Mouse (Mus musculus) limb, embryonic 15.5 days (tissue): ENCODE measurements around the gene Cfap299. TPM values are rescaled to one million over a fixed set of nuclear protein-coding genes. Genes with fewer than 3 reads are reported as not detected.

Experiments
- ATAC-seq: fragments of 200-750 bp; cut with Nextera tagmentation; 2 replicates; pipeline ENCODE4 v1.8.0; 2017; ENCODE audit warnings: low read depth, moderate TSS enrichment; ENCODE audit not compliant: insufficient number of reproducible peaks, low FRiP score, low TSS enrichment
- H3K27ac ChIP-seq: fragments of 300-500 bp; sonication (generic); 2 replicates; pipeline ENCODE4 v1.5.1; 2015; ENCODE audit warnings: moderate library complexity, mild to moderate bottlenecking, inconsistent platforms
- H3K27me3 ChIP-seq: fragments of 300-500 bp; sonication (generic); 2 replicates; pipeline ENCODE4 v1.6.1; 2015; ENCODE audit warnings: inconsistent platforms
- H3K36me3 ChIP-seq: fragments of 300-500 bp; sonication (generic); 2 replicates; pipeline ENCODE4 v1.6.1; 2015; ENCODE audit warnings: inconsistent platforms
- H3K4me1 ChIP-seq: fragments of 300-500 bp; sonication (generic); 2 replicates; pipeline ENCODE4 v1.6.1; 2015; ENCODE audit warnings: inconsistent platforms
- H3K4me2 ChIP-seq: fragments of 300-500 bp; sonication (generic); 2 replicates; pipeline ENCODE4 v1.6.1; 2015; ENCODE audit warnings: mild to moderate bottlenecking, inconsistent platforms
- H3K4me3 ChIP-seq: fragments of 300-500 bp; sonication (generic); 2 replicates; pipeline ENCODE4 v1.5.1; 2015; ENCODE audit warnings: mild to moderate bottlenecking, inconsistent platforms
- H3K9ac ChIP-seq: fragments of 300-500 bp; sonication (generic); 2 replicates; pipeline ENCODE4 v1.6.1; 2015; ENCODE audit warnings: inconsistent platforms
- H3K9me3 ChIP-seq: fragments of 300-500 bp; sonication (generic); 2 replicates; pipeline ENCODE4 v1.6.1; 2016; ENCODE audit warnings: inconsistent platforms
- WGBS: fragments of 180-500 bp; shearing (Covaris S2); methylation state at CpG from one replicate; pipeline ENCODE4 v1.1.7; 2015; 5-methylcytosine and 5-hydroxymethylcytosine counted together
- polyA plus RNA-seq: library from polyadenylated mRNA; unstranded; fragments of >200 nt; fragmentation: Nextera tagmentation; extraction: Ambion mirVana; gene quantifications from 2 replicates; pipeline ENCODE4 v1.2.1, GENCODE M21; 2015

Cfap299 gene
- polyA plus RNA-seq, 1 experiment from 2014 or later = 0.88 TPM

GRCm38 (mm10) chr5:98801495-98801894 lies 472.4 kb downstream of the Cfap299 start:
- Histone ChIP-seq H3K27me3 (no peaks in the 10 kb centered on the region), H3K36me3 (no peaks in the 10 kb centered on the region), H3K27ac (no peak overlapping the region), H3K4me3 (no peak overlapping the region), H3K4me1 (no peaks in the 10 kb centered on the region), H3K9ac (no peak overlapping the region), H3K9me3 (no peaks in the 10 kb centered on the region), H3K4me2 (no peak overlapping the region)
- ATAC-seq = no peak
- whole genome bisulfite sequencing = 73% methylated on average over 5 of the region's 5 CpGs

GRCm38 (mm10) chr5:98804761-98805160 lies 475.7 kb downstream of the Cfap299 start:
- Histone ChIP-seq H3K4me1 (no peaks in the 10 kb centered on the region), H3K9me3 (no peaks in the 10 kb centered on the region), H3K36me3 (no peaks in the 10 kb centered on the region), H3K4me3 (no peak overlapping the region), H3K4me2 (no peak overlapping the region), H3K9ac (no peak overlapping the region), H3K27me3 (no peaks in the 10 kb centered on the region), H3K27ac (no peak overlapping the region)
- ATAC-seq = no peak
- 78% methylated on average over 6 of the region's 6 CpGs for WGBS

GRCm38 (mm10) chr5:98806492-98806891 lies 477.4 kb downstream of the Cfap299 start:
- Histone ChIP-seq H3K9ac (no peak overlapping the region), H3K4me3 (no peak overlapping the region), H3K4me2 (no peak overlapping the region), H3K4me1 (no peaks in the 10 kb centered on the region), H3K9me3 (no peaks in the 10 kb centered on the region), H3K27me3 (no peaks in the 10 kb centered on the region), H3K36me3 (no peaks in the 10 kb centered on the region), H3K27ac (no peak overlapping the region)
- ATAC-seq = no peak
- 92% methylated on average over 4 of the region's 4 CpGs for WGBS

GRCm38 (mm10) chr5:98807022-98807421 lies 477.9 kb downstream of the Cfap299 start:
- H3K27me3 ChIP-seq = no peaks in the 10 kb centered on the region

GRCm38 (mm10) chr5:98807953-98808352 lies 478.8 kb downstream of the Cfap299 start:
- no peak overlapping the region for H3K4me2 ChIP-seq
- H3K4me3 ChIP-seq = no peak overlapping the region
- no peaks in the 10 kb centered on the region for H3K36me3 ChIP-seq
- no peaks in the 10 kb centered on the region for H3K4me1 ChIP-seq
- no peak overlapping the region for H3K27ac ChIP-seq
- no peaks in the 10 kb centered on the region for H3K9me3 ChIP-seq
- H3K27me3 ChIP-seq = no peaks in the 10 kb centered on the region
- no peak for ATAC-seq
- WGBS = 49% methylated on average over 9 of the region's 9 CpGs
- no peak overlapping the region for H3K9ac ChIP-seq

More at GRCm38 (mm10) chr5:98807022-98807421, 477.9 kb downstream of the Cfap299 start:
- Histone ChIP-seq H3K4me1 (no peaks in the 10 kb centered on the region), H3K4me2 (no peak overlapping the region), H3K9ac (no peak overlapping the region), H3K27ac (no peak overlapping the region), H3K9me3 (no peaks in the 10 kb centered on the region), H3K4me3 (no peak overlapping the region), H3K36me3 (no peaks in the 10 kb centered on the region)
- WGBS = 53% methylated on average over 7 of the region's 7 CpGs
- no peak for ATAC-seq

GRCm38 (mm10) chr5:98812380-98812779 lies 483.3 kb downstream of the Cfap299 start:
- Histone ChIP-seq H3K27ac (no peak overlapping the region), H3K9me3 (no peaks in the 10 kb centered on the region), H3K4me3 (no peak overlapping the region), H3K4me1 (no peaks in the 10 kb centered on the region), H3K27me3 (no peaks in the 10 kb centered on the region), H3K4me2 (no peak overlapping the region), H3K9ac (no peak overlapping the region), H3K36me3 (no peaks in the 10 kb centered on the region)
- ATAC-seq = no peak
- 100% methylated on average over 1 of the region's 1 CpGs for WGBS

GRCm38 (mm10) chr5:98815269-98815668 lies 486.2 kb downstream of the Cfap299 start:
- no peak overlapping the region for H3K27ac ChIP-seq
- no peak overlapping the region for H3K4me2 ChIP-seq
- 77% methylated on average over 1 of the region's 1 CpGs for WGBS
- no peaks in the 10 kb centered on the region for H3K36me3 ChIP-seq
- no peak overlapping the region for H3K4me3 ChIP-seq
- ATAC-seq = no peak
- H3K27me3 ChIP-seq = no peaks in the 10 kb centered on the region
- H3K9me3 ChIP-seq = no peaks in the 10 kb centered on the region
- no peak overlapping the region for H3K9ac ChIP-seq
- H3K4me1 ChIP-seq = no peaks in the 10 kb centered on the region

- Histone ChIP-seq H3K36me3 (no peaks in the 10 kb centered on the region), H3K4me1 (no peaks in the 10 kb centered on the region), H3K27me3 (no peaks in the 10 kb centered on the region), H3K27ac (no peak overlapping the region), H3K4me2 (no peak overlapping the region), H3K9me3 (no peaks in the 10 kb centered on the region), H3K9ac (no peak overlapping the region), H3K4me3 (no peak overlapping the region)
- no peak for ATAC-seq
- WGBS = 79% methylated on average over 9 of the region's 9 CpGs
These were observed 504.7 kb downstream of the Cfap299 start for GRCm38 (mm10) chr5:98833760-98834159.

- no peak overlapping the region for H3K4me2 ChIP-seq
- no peaks in the 10 kb centered on the region for H3K36me3 ChIP-seq
- no peak for ATAC-seq
- H3K27me3 ChIP-seq = no peaks in the 10 kb centered on the region
- H3K9me3 ChIP-seq = no peaks in the 10 kb centered on the region
- no peaks in the 10 kb centered on the region for H3K4me1 ChIP-seq
- no peak overlapping the region for H3K9ac ChIP-seq
- 89% methylated on average over 6 of the region's 6 CpGs for WGBS
- no peak overlapping the region for H3K27ac ChIP-seq
- H3K4me3 ChIP-seq = no peak overlapping the region
These were observed 505.2 kb downstream of the Cfap299 start for GRCm38 (mm10) chr5:98834300-98834699.

GRCm38 (mm10) chr5:98842600-98843310 lies 513.7 kb downstream of the Cfap299 start:
- Histone ChIP-seq H3K4me1 (no peaks in the 10 kb centered on the region), H3K27me3 (no peaks in the 10 kb centered on the region), H3K4me2 (no peak overlapping the region), H3K9ac (no peak overlapping the region), H3K4me3 (no peak overlapping the region), H3K36me3 (no peaks in the 10 kb centered on the region), H3K27ac (no peak overlapping the region), H3K9me3 (no peaks in the 10 kb centered on the region)
- no peak for ATAC-seq
- 53% methylated on average over 7 of the region's 7 CpGs for WGBS

- no peak overlapping the region for H3K27ac ChIP-seq
- no peak for ATAC-seq
- no peaks in the 10 kb centered on the region for H3K27me3 ChIP-seq
- H3K4me1 ChIP-seq = no peaks in the 10 kb centered on the region
- H3K36me3 ChIP-seq = no peaks in the 10 kb centered on the region
- no peak overlapping the region for H3K4me2 ChIP-seq
- H3K9ac ChIP-seq = no peak overlapping the region
- no peaks in the 10 kb centered on the region for H3K9me3 ChIP-seq
- WGBS = 59% methylated on average over 1 of the region's 1 CpGs
- no peak overlapping the region for H3K4me3 ChIP-seq
These were observed 515.6 kb downstream of the Cfap299 start for GRCm38 (mm10) chr5:98844664-98845063.
